Mouse (Mus musculus): ENCODE measurements around the gene Selenom.

- TF ChIP-seq POLR2A (IDR thresholded peaks at IDR 0.05; ENCODE audit: insufficient read depth, low read length): no peak
- TF ChIP-seq CTCF (IDR thresholded peaks at IDR 0.05; ENCODE audit: low read depth, low read length): no peak
- no peak for TF ChIP-seq EP300 (IDR thresholded peaks at IDR 0.05; ENCODE audit: insufficient read depth, low read depth, low read length)
Observed at GRCm38 (mm10) chr11:3519051-3519726, 4.7 kb downstream of the Selenom start.

All from ES-Bruce4 (cell line).